Mouse (Mus musculus) intestine, postnatal 0 days (tissue): ENCODE data around the gene Vmn2r12. TPM values are rescaled to one million over a fixed set of nuclear protein-coding genes. Genes with fewer than 3 reads are reported as not detected.
"Not testable (repeated sequence)": the region's sequence is repeated elsewhere in the genome, so short reads cannot be mapped to it uniquely, and the experiment has no call there.

Experiments used
- ATAC-seq: fragments of 200-750 bp; cut with Nextera tagmentation; 2 replicates; pipeline ENCODE4 v1.8.0; 2017; ENCODE audit warnings: mild to moderate bottlenecking, moderate TSS enrichment, moderate library complexity
- H3K27ac ChIP-seq: fragments of 300-500 bp; sonication (generic); 2 replicates; pipeline ENCODE4 v1.5.1; 2014; ENCODE audit warnings: mild to moderate bottlenecking, low read depth, low read length, moderate library complexity
- H3K27me3 ChIP-seq: fragments of 300-500 bp; sonication (generic); replicated peaks from 2 replicates; pipeline ENCODE4 v1.6.1; 2014; ENCODE audit warnings: low read length, mixed read lengths; ENCODE audit not compliant: control insufficient read depth, insufficient read depth
- H3K36me3 ChIP-seq: fragments of 300-500 bp; sonication (generic); 2 replicates; pipeline ENCODE4 v1.6.1; 2014; ENCODE audit warnings: mild to moderate bottlenecking, moderate library complexity; ENCODE audit not compliant: control insufficient read depth, insufficient read depth
- H3K4me1 ChIP-seq: fragments of 300-500 bp; sonication (generic); replicated peaks from 2 replicates; pipeline ENCODE4 v1.6.1; 2014; ENCODE audit warnings: antibody characterized with exemption, low read length, mixed read lengths; ENCODE audit not compliant: control insufficient read depth, insufficient read depth
- H3K4me2 ChIP-seq: fragments of 300-500 bp; sonication (generic); replicated peaks from 2 replicates; pipeline ENCODE4 v1.6.1; 2014; ENCODE audit warnings: low read depth, mild to moderate bottlenecking, moderate library complexity
- H3K4me3 ChIP-seq: fragments of 300-500 bp; sonication (generic); 2 replicates; pipeline ENCODE4 v1.5.1; 2014; ENCODE audit warnings: low read depth, low read length
- H3K9ac ChIP-seq: fragments of 300-500 bp; sonication (generic); 2 replicates; pipeline ENCODE4 v1.6.1; 2014; ENCODE audit warnings: mild to moderate bottlenecking, low read depth, low read length
- H3K9me3 ChIP-seq: fragments of 300-500 bp; sonication (generic); 2 replicates; pipeline ENCODE4 v1.6.1; 2016; ENCODE audit warnings: mixed run types; ENCODE audit not compliant: control insufficient read depth
- CTCF ChIP-seq: sonication (generic); IDR thresholded peaks from 2 replicates; pipeline ENCODE4 v1.5.1; 2016; ENCODE audit warnings: low read depth, mild to moderate bottlenecking, control low read depth, antibody characterized with exemption, moderate library complexity
- WGBS: fragments of 180-500 bp; shearing (Covaris S2); extraction: QIAGEN DNeasy Blood & Tissue Kit; methylation state at CpG from one replicate; pipeline ENCODE4 v1.1.7; 2014; 5-methylcytosine and 5-hydroxymethylcytosine counted together
- polyA plus RNA-seq: library from polyadenylated mRNA; unstranded; fragments of >200 nt; fragmentation: Nextera tagmentation; extraction: Ambion mirVana; gene quantifications from 2 replicates; pipeline ENCODE4 v1.2.1, GENCODE M21; 2015

The Vmn2r12 gene
- polyA plus RNA-seq: not detected in 2 replicates

GRCm38 (mm10) chr5:109097850-109098249 is at the start of gene Vmn2r12:
Gene Vmn2r12, minus strand, starts transcription at chr5:109097950.
- ATAC-seq, H3K9ac ChIP-seq, H3K27me3 ChIP-seq, H3K4me1 ChIP-seq, H3K9me3 ChIP-seq, H3K4me3 ChIP-seq, H3K36me3 ChIP-seq, H3K27ac ChIP-seq, H3K4me2 ChIP-seq: not testable (repeated sequence)
- WGBS: 84% methylated on average over 5 of the region's 5 CpGs

- no peaks in the 10 kb centered on the region for H3K4me1 ChIP-seq
- no peak overlapping the region for H3K4me2 ChIP-seq
- H3K9me3 ChIP-seq: 0 out of 2 replicates have a peak, but pooled peaks cover 4% of the 10 kb centered on the region
- no peaks in the 10 kb centered on the region for H3K36me3 ChIP-seq
- no peak overlapping the region for H3K4me3 ChIP-seq
- H3K9ac ChIP-seq: no peak overlapping the region
- H3K27me3 ChIP-seq: no peaks in the 10 kb centered on the region
- no peak overlapping the region for H3K27ac ChIP-seq
- no peak for TF ChIP-seq CTCF
- no peak for ATAC-seq
- 68% methylated on average over 2 of the region's 2 CpGs for WGBS
Observed at GRCm38 (mm10) chr5:109139546-109139945, 41.8 kb upstream of the Vmn2r12 start.

GRCm38 (mm10) chr5:109136731-109137130 is 39.0 kb upstream of the Vmn2r12 start:
- no peak for TF ChIP-seq CTCF
- H3K27me3 ChIP-seq: no peaks in the 10 kb centered on the region
- no peaks in the 10 kb centered on the region for H3K36me3 ChIP-seq
- ATAC-seq: no peak
- H3K9me3 ChIP-seq: 0 out of 2 replicates have a peak, but pooled peaks cover 4% of the 10 kb centered on the region
- H3K4me1 ChIP-seq: no peaks in the 10 kb centered on the region
- H3K27ac ChIP-seq: no peak overlapping the region
- no peak overlapping the region for H3K4me3 ChIP-seq
- no peak overlapping the region for H3K4me2 ChIP-seq
- WGBS: 80% methylated on average over 2 of the region's 2 CpGs
- no peak overlapping the region for H3K9ac ChIP-seq

GRCm38 (mm10) chr5:109096482-109096881 is 1.3 kb downstream of the Vmn2r12 start:
- H3K4me3 ChIP-seq, H3K4me2 ChIP-seq, H3K4me1 ChIP-seq, H3K9ac ChIP-seq, H3K36me3 ChIP-seq, H3K27ac ChIP-seq, H3K9me3 ChIP-seq, ATAC-seq, H3K27me3 ChIP-seq: not testable (repeated sequence)
- WGBS: 70% methylated on average over 3 of the region's 3 CpGs

- not testable (repeated sequence) for H3K27me3 ChIP-seq, ATAC-seq, H3K4me1 ChIP-seq, H3K36me3 ChIP-seq, H3K27ac ChIP-seq, H3K9me3 ChIP-seq, H3K9ac ChIP-seq, H3K4me3 ChIP-seq, H3K4me2 ChIP-seq
- whole genome bisulfite sequencing: 40% methylated on average over 4 of the region's 4 CpGs
Observed at GRCm38 (mm10) chr5:109072016-109072415, 25.7 kb downstream of the Vmn2r12 start.

- H3K27me3 ChIP-seq, H3K9me3 ChIP-seq, H3K4me3 ChIP-seq, H3K9ac ChIP-seq, H3K36me3 ChIP-seq, H3K4me1 ChIP-seq, ATAC-seq, H3K27ac ChIP-seq, H3K4me2 ChIP-seq: not testable (repeated sequence)
- WGBS: 92% methylated on average over 3 of the region's 3 CpGs
Observed at GRCm38 (mm10) chr5:109059469-109059868, 38.3 kb downstream of the Vmn2r12 start, which contains the start of gene Vmn2r11. Gene Vmn2r11, minus strand, starts transcription at chr5:109059569.

GRCm38 (mm10) chr5:109055286-109055685 is 42.5 kb downstream of the Vmn2r12 start:
- Histone ChIP-seq H3K9ac (no peak overlapping the region), H3K4me2 (no peak overlapping the region), H3K36me3 (no peaks in the 10 kb centered on the region), H3K9me3 (no peaks in the 10 kb centered on the region), H3K4me1 (no peaks in the 10 kb centered on the region), H3K27me3 (no peaks in the 10 kb centered on the region), H3K27ac (no peak overlapping the region), H3K4me3 (no peak overlapping the region)
- no peak for ATAC-seq
- WGBS: 68% methylated on average over 1 of the region's 1 CpGs
- TF ChIP-seq CTCF: no peak

Other genes with a start within 250 kb of the Vmn2r12 start
- gene Vmn2r9, start 245.3 kb downstream of the Vmn2r12 start, polyA plus RNA-seq: not detected in 2 replicates
- not detected in 2 replicates for gene Vmn2r10, start 91.4 kb downstream of the Vmn2r12 start, polyA plus RNA-seq
- not detected in 2 replicates for gene Vmn2r11, start 38.4 kb downstream of the Vmn2r12 start, polyA plus RNA-seq
- not detected in 2 replicates for gene Vmn2r13, start 94.2 kb upstream of the Vmn2r12 start, polyA plus RNA-seq
- not detected in 2 replicates for gene Vmn2r14, start 126.8 kb upstream of the Vmn2r12 start, polyA plus RNA-seq
- not detected in 2 replicates for gene Vmn2r15, start 199.7 kb upstream of the Vmn2r12 start, polyA plus RNA-seq
- not detected in 2 replicates for gene Vmn2r16, start 232.2 kb upstream of the Vmn2r12 start, polyA plus RNA-seq